Mouse (Mus musculus): Measurements from ENCODE around the gene Wnt8b.
A peak's percentile ranks its signal among the peaks of the same experiment; 100 is the strongest.
"Not testable (repeated sequence)": the region's sequence is repeated elsewhere in the genome, so short reads cannot be mapped to it uniquely, and the experiment has no call there.

Wnt8b gene

DNA sequence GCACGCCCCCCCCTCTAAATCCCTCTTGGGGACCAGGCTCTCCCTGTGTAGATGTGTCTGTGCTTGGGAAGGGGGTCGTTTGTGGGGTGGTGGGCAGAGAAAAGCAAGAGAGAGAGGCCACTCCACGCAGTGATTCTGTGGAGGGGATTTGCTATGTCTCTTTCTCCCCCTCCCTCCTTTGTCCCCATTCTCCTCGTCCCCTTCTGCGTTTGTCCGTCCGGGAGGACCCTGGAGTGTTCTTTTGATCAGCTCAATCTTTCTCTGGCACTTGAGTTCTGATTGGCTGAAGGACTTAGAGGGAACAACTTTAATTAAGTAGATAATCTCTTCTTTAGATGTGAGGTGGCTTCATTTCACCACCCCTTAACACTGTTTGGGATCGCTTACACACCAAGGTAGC lies at the start of gene Wnt8b:
Gene Wnt8b (plus strand): TSS at position 345 of the 400 bp plus-strand sequence.
- no peak for DNase-seq (ENCODE audit: low read depth)

DNA sequence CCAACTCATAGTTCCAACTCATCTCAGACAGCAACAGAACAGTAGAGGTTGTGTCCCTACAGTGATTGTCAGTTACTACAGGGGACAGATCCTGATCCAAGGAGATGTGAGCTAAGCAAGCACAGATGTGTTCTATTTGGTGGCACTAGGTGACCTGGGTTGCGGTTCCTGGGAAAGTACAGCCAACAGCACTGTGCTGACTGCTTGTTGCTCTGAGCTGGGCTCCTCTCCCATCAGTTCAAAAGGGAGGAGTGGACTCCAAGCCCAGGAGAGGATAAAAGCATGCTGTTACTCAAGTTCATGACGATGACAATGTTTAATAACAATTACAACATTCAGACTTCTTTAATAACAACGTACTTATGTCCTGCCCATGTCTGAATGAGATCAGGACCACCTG lies 47.5 kb upstream of the Wnt8b start:
- no peak for DNase-seq (ENCODE audit: low read depth)

DNA sequence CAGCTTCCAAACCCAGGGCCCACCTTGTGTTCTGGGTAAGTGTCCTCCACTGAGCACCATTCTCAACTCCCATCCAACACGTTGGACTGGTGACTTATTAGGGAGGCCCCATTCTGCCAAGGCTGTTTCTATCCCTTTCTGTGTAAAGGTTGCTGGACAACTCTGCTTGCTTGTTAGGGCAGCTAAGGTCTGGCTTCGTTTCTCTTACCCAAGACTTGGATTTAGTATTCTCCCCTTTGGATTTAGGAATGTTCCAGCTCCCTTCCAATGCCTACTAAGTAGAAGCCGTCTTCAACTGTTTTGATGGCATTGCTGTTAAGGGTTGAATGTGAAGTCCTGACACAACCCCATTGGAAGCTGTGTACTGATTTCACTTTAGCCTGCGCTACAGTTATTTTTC lies 45.3 kb upstream of the Wnt8b start:
- DNase-seq (ENCODE audit: low read depth), result no peak

DNA sequence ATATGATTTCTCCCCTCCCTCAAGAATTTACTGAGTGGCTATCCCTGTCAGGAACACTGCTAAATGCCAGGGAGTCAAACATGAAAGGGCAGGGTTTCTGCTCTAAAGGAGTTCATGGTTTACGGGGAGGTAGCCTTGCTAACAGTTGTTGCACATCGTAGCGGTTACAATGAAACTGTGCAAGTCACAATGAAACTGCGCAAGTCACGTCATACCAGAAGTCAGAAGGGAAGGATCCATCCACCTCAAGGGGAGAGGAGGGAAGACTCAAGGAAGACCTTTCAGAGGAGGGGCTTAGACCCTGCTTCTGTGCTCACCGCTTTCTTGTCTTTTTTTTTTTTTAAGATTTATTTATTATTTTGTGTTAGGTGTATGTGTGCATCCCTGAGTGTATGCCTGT lies 38.4 kb upstream of the Wnt8b start:
- DNase-seq (ENCODE audit: low read depth), result no peak

DNA sequence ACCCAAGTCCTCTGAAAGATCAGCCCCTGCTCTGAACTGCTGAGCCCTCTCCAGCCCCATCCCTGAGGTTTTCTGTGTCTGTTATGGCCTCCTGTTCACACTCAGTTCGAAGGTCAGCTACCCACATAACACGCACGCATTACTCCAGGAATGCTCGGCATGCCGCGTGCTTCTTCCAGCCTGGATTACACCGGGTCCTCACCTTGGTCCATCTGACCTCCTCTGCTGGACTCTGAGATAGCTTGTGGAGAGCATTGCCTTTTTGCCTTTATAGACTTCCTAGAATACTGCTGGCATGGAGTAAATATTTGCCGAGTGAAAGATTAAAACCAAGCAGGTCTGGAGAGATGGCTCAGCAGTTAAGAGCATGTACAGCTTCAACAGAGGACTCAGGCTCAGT lies 37.9 kb upstream of the Wnt8b start:
- no peak for DNase-seq (ENCODE audit: low read depth)

DNA sequence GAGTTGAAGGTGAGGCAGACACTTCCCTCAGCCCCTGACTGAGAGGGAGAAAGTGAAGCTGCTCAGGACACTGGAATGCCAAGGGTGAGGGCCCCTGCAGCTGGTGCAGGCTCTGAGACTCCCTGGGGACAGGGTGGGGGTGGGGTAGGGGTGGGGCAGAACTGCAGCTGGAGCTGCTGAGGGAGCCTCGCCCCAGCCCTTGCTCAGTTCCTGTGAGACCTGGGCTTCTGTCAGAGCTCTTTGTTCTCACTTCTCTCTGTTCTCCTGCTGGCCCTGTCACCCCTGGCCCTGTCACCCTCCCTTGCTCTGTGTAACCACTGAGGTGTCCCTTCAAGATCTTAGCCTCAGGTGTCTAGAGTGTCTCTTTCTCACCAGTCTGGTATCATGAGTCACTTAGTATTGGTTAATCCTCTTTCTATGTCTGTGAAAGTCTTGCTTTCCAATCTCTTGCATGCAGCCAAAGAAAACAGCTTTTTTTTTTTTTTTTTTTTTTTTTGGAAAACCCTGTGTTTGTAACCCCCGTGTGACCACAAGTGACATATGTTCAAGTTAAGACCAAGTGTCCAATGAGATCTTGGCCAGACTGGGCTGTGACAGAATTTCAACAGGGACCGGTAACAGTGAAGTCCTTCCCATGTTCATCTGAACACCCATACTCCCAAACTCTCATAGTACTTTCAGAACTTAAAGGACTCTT lies 35.8 kb upstream of the Wnt8b start:
- no peak for DNase-seq (ENCODE audit: low read depth)

DNA sequence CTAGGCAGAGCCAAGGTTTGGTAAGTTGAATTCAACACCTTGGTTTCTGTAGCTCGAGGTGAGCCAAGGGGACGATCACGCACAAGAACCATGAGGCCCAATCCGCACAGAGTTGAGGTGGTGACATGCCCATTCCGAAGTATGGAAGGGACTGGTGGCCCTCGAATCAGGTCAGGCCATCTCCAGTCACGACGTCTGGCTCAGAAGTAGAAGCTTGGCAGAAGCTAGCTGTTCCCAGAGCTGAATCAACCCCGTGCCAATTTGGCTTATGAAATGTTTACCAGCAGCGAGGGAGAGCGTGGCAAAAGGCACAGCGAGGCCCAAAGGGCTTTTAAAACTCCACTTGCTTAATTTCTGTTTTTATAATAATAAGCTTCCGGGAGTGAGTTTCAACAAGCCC lies 34.6 kb upstream of the Wnt8b start:
- DNase-seq (ENCODE audit: low read depth), result no peak

DNA sequence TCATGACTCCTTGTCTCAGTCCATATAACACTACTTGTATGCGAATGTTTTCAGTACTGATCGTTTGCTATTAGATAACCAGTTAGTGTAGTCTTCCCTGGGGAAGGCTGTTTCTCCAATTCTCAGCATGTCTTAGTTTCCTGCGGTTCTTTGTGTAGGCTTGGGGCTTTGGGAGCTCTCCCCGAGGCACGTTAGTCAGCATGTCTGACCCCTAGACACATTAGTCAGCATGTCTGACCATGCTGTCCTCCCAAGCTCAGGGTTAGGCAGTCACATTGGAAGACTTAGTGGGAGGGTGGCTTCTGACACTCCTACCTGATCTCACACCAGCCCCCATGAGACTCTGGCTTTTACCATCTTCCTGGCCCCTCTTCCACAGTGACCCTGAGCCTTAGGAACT lies 32.8 kb upstream of the Wnt8b start:
- DNase-seq (ENCODE audit: low read depth), result no peak

DNA sequence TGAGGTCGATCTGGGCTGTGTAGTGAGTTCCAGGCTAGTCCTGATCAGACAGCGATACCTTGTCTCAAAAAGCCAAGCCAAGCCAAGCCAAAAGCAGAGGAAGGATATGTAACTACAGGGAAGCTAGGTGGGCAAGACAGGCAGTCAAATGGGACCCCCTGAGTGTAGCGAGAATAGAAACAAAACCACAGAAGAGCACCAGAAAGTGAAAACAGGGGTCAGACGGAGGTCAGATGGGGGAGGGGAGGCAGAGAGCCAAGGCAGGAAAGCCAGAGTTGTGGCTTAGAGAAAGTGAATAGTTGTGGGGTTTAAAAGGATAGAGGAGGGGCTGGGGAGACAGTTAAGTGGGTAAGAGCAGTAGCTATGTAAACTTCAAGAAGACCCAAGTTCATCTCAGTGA lies 31.8 kb upstream of the Wnt8b start:
- DNase-seq (ENCODE audit: low read depth), result no peak

DNA sequence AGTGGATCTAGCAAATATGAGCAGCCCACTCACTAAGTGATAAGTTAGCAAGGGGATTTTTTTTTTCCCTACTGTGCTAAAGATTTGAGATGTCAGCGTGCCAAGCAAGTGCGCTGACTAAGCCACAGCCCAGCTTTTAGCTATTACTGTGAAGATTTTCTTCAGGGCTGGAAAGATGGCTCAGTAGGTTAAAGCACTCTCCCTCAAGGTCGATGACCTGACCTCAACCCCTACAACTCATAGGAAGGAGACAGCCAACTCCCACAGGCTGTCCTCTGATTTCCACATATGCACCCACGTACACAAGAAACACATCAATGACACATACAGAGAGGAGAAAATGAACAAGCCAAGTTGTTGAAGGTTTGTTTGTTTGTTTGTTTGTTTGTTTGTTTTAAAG lies 31.1 kb upstream of the Wnt8b start:
- no peak for DNase-seq (ENCODE audit: low read depth)

DNA sequence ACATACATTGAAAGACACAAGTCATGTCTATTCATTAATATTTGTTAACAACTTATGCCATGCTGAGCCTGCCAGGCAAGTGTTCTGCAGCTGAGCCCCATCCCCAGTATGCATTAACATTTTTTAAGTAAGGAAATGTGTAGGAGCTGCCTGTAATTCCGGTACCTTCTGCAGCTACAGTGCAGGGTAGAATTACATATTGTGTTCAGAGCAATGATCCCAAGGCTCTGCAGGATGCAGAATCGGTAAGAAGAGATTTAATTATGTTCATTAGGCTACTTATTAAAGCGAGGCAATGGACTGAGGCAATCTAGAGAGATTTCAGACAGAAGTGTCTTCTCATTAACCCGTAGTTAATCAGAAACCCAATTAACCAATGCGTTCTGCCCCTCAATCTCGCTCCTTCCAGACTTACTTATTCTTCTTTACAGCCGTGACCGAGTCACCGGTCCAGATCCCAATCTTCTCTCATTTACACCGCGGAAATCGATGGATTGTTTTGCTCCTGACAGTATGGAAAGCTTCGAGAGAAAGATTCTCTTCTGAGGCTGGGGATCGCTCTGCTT lies 27.2 kb upstream of the Wnt8b start:
- not testable (repeated sequence) for DNase-seq (ENCODE audit: low read depth)

DNA sequence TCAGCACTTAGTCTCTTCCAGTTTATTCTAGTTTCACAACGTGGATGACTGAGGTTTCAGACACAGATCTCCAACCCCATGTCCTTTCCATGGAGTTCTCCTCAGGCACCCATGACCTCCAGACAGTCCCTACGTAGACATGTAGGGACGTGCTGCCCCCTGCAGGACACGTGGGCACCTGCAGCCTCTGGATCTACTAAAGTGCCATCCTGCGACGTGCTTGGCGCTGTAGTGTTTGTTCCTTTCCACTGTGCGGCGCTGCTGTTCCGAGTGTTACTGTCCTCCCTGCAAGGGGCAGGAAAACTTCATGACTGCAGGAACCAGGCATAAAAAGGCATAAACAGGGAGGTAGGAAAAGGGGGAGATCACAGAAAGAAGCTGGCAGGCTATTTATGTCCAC lies 19.1 kb upstream of the Wnt8b start:
- DNase-seq (ENCODE audit: low read depth), result peak; percentile 80

DNA sequence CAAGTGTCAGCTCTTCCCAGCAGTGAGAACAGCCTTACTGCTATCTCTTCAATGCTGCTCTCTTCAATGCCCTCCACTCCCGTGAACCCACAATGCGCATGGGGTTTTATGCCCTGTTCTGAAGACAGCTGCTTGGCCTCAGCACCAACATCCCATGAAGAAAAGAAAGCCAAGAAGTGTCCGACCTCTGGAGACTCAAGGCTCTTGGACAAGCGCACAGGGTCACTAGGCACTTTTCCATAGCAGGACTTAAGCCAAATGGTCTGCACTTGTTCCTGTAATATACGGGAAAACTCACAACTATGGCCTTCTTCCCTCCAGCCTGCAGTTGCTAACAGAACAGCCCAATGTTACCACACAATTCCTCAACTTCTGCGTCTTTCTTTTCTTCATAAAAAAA lies 18.0 kb upstream of the Wnt8b start:
- DNase-seq (ENCODE audit: low read depth), result no peak

DNA sequence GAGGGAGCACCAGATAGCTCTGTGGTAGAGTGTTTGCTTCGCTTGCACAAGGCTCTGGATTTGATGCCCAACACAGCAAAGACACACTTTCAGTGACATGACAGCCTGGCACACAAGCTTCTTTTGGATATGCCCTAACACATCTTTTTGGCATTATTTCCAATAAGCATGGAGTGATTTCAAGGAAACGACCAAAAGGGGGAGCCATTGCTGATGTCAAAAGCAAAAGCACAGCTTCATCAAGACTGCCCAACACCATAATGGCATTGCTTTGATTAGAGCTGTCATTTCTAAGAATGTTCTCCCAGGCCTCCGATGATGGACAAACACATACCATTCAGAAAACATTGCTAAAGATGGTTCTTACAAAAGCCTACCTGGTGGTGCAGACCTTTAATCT lies 16.7 kb upstream of the Wnt8b start:
- peak; percentile 44 for DNase-seq (ENCODE audit: low read depth)

DNA sequence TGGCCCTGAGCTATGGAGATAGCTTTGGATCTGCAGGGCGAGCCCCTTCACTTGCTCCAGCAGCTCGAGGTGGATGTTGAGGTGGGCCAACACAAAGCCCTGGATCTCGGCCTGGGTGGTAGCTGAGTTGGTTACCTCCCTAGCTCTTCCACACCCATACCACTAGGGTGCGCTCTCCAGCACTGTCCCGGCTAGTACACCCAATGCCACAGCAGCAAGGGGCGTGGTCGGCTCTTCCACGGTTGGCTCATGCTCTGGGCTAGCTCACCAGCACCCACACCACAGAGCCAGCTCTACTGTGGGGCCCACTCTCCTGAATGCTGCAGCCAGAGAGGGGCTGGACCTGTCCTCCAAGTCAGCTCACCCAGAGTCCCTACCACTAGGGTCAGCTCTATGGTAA lies 6.0 kb upstream of the Wnt8b start:
- peak; percentile 54 for DNase-seq (ENCODE audit: low read depth)

DNA sequence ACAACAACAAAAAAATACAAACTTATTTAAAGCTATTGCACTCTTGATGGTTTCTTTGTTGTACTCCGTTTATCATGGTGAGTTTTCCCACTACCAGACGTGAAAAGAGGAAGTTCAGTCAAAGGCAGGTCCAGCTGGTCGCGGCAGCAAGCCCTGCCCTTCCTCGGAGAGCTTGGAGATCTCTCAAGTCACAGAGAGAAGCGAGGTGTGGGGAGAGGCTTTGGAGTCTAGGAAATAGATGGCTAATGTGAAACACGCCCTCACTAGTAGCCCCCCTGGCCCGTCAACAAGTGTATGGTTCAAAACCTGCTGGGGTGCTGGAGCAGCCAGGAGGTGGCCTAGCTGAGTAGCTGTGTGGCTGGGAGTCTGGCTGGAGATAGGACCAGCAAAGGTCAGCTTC lies 3.2 kb downstream of the Wnt8b start:
- peak; percentile 28 for DNase-seq (ENCODE audit: low read depth)

DNA sequence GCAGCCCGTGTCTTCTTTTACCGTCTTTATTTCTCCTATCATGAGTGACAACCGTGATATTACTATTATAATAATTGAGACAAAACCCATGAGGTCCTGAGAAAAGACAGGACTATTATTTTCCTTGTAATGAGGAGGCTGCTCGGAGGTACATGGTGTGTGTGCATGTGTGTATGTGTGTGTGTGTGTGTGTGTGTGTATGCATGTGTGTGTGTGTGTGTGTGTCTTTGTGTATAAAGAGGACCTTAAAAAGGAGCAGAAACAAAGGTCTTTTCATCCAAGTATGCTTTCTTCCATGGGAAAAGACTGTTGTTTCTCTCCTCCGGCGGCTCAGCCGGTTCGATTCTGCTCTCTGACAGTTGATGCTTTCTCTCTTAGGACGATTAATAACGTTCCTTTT lies 3.7 kb downstream of the Wnt8b start:
- no peak for DNase-seq (ENCODE audit: low read depth)

DNA sequence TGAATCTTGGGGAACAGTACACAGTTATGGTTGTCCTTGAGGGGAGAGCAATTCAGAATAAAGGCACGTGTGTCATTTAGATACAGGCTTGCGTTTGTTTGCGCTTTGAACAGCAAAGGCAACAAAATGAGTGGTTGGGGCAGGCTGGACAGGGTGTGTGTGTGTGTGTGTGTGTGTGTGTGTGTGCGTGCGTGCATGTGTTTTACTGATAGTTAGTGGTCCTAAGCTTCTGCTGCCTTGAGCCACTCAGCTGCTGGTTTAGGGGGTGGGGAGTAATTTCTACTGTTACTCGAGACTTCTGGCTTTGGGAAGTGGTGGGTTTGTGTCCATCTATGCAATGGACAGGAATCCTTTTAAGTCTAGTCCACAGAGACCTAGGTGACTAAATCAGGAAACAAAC lies 5.7 kb downstream of the Wnt8b start:
- no peak for DNase-seq (ENCODE audit: low read depth)

DNA sequence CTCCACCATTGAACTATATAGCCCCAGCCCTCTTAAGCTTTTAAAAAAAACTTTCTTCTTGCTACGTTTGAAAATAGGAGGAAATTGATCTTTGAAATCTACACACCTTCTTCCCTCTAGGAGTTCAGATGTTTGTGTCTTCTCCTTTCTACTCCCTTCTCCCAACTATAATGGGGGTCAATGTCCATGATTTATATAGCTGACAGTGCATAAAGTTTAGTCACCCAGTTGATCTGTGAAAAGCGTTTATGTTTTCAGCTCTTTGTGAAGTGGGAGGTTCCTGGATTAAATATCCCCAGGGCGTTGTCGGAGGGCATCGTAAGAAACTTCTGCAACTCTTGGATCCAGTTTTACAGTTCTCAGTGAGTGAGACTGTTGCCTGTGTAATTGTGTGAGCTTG lies 7.0 kb downstream of the Wnt8b start:
- no peak for DNase-seq (ENCODE audit: low read depth)

DNA sequence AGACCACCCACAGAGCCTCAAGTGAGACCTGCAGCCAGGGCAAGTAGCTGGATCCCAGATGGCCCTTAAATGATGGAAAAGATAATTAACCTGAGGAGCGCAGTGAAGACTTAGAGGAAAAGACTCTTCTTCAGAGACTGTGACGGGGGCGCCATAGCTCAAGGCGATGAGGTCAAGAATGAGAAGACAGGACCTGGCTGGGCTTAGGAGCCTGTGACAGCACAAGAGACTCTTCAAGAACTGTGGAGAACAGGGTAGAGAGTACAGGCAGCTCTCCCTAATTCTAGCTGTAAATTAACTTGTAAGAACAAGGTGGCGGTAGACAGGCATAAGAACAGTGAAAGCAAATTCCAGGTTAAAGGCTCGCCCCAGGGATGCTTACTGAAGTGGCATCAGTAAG lies 8.7 kb downstream of the Wnt8b start:
- DNase-seq (ENCODE audit: low read depth), result no peak

DNA sequence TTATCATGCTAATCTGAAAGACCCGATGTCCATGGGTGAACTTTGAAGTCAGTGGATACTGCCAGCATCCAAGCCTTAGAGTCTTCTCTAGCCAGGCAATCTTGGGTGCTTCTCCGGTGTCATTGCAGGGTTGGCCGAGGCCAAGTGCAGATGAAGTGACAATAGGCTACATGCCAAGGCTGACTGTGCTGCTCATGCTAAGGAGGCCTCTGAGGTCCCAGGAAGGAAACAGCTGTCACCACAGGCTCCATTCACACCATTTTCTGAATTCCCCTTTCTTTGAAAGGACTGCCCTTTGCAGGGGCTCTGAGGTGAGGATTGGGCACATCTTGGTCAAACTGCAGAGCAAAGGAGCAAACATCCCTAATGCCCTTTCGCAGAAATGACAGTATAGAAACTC lies 9.5 kb downstream of the Wnt8b start:
- DNase-seq (ENCODE audit: low read depth), result no peak

DNA sequence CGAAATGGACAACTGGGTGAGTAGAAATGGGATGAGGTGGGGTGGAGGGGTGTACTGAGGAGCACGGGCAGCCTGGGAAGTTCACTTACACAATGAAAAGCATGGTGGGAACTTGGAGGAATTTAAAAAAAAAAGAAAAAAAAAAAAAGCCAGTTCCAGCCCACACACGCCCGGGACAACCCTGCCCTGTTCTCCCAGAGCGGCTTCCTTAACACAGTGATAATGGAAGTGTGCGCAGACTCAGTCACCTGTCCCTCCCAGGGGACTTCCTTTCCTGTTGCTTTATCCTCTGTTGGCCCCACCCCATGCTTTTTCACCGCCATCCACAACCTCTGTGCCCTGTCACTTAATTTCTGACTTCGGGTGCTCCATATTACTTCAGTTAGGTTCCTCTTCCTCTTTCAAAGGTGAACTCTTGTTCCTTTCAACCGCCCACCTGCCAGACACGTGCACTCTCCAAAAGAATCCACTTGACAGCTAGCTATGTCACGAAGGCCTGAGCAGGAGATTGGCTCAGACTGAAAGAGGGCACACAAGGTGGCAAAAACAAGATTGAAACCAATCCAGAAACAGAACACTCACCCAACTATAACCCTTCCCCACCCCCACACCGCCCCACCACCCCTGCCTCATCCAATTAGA lies 17.4 kb downstream of the Wnt8b start:
- DNase-seq (ENCODE audit: low read depth), result no peak

DNA sequence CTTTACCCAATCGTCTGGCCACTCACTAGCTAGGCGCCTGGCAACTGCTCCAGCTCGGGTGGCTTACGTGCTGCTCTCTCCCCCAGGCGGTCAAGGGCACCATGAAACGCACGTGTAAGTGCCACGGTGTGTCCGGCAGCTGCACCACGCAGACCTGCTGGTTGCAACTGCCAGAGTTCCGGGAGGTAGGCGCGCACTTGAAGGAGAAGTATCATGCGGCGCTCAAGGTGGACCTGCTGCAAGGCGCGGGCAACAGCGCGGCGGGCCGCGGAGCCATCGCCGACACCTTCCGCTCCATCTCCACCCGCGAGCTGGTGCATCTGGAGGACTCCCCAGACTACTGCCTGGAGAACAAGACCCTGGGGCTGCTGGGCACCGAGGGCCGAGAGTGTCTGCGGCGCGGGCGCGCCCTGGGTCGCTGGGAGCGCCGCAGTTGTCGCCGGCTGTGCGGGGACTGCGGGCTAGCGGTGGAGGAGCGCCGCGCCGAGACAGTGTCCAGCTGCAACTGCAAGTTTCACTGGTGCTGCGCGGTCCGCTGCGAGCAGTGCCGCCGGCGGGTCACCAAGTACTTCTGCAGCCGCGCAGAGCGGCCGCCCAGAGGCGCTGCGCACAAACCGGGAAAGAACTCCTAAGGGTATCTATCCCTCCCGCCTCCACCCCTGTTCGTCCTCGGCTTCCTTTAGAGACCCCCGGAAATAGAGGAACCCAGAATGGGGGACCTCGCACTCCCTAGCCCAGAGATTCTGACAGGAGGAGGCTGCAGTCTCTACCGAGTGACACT lies 18.4 kb downstream of the Wnt8b start:
- no peak for DNase-seq (ENCODE audit: low read depth)
